In genomic region chr16:43799541-43799940, GRCm38 (mm10) we compare ENCODE assay signal across 24 mouse cellular contexts. TPM values are rescaled to one million over a fixed set of nuclear protein-coding genes. Genes with fewer than 3 reads are reported as not detected.
DNase-seq lines count a peak whose midpoint lies in the region; ATAC-seq and TF ChIP-seq lines count a peak whose summit lies in the region.
"Had no signal": no experiment of that assay in that cellular context is flagged by ENCODE, and none has a peak within 500 bp of the region (broad histone marks: within the 10 kb centered on the region; RNA-seq: fewer than 3 reads in every experiment).

No protein-coding gene starts in this region.

- no peak overlapping the region for H3K27ac ChIP-seq in hindbrain, postnatal 0 days
- no peak overlapping the region for H3K27ac ChIP-seq in hindbrain, embryonic 16.5 days (ENCODE audit: low read depth, low read length)
- H3K27ac ChIP-seq in forebrain, embryonic 16.5 days (ENCODE audit: low read length): peak overlapping the region; percentile 53
- no peak overlapping the region for H3K27ac ChIP-seq in liver, embryonic 12.5 days
- H3K27ac ChIP-seq: hindbrain, embryonic 12.5 days; limb, embryonic 12.5 days; liver, embryonic 14.5 days had no signal

- ATAC-seq in hindbrain, postnatal 0 days: no peak
- no peak; the same call in 1 of the 2 replicates for ATAC-seq in hindbrain, embryonic 16.5 days
- ATAC-seq in forebrain, embryonic 16.5 days: peak; percentile 57
- ATAC-seq in liver, embryonic 12.5 days: no peak
- ATAC-seq: lung, postnatal 0 days had no signal

- H3K4me2 ChIP-seq in hindbrain, postnatal 0 days (ENCODE audit: low read depth, low read length): no peak overlapping the region
- H3K4me2 ChIP-seq in hindbrain, embryonic 16.5 days (ENCODE audit: low read length): no peak overlapping the region
- no peak overlapping the region for H3K4me2 ChIP-seq in forebrain, embryonic 16.5 days (ENCODE audit: low read length)
- no peak overlapping the region for H3K4me2 ChIP-seq in liver, embryonic 12.5 days

- no peaks in the 10 kb centered on the region for H3K36me3 ChIP-seq in hindbrain, postnatal 0 days (ENCODE audit: insufficient read depth, low read length)
- H3K36me3 ChIP-seq in hindbrain, embryonic 16.5 days (ENCODE audit: control insufficient read depth, insufficient read depth, low read length): no peaks in the 10 kb centered on the region
- no peaks in the 10 kb centered on the region for H3K36me3 ChIP-seq in forebrain, embryonic 16.5 days (ENCODE audit: control insufficient read depth, insufficient read depth)
- no peaks in the 10 kb centered on the region for H3K36me3 ChIP-seq in liver, embryonic 12.5 days
- H3K36me3 ChIP-seq: G1E; hindbrain, embryonic 12.5 days; limb, embryonic 12.5 days; neural tube, embryonic 13.5 days had no signal

- H3K9me3 ChIP-seq in hindbrain, postnatal 0 days (ENCODE audit: low read length): peaks cover 6% of the 10 kb centered on the region; the same call in 1 of the 2 replicates
- peaks cover 4% of the 10 kb centered on the region for H3K9me3 ChIP-seq in hindbrain, embryonic 16.5 days (ENCODE audit: control insufficient read depth, low read length)
- H3K9me3 ChIP-seq in forebrain, embryonic 16.5 days (ENCODE audit: control insufficient read depth, low read length): peaks cover 3% of the 10 kb centered on the region; the same call in 1 of the 2 replicates
- no peaks in the 10 kb centered on the region for H3K9me3 ChIP-seq in liver, embryonic 12.5 days (replicated peaks)
- H3K9me3 ChIP-seq: G1E had no signal

- peak; percentile 12 for DNase-seq in hindbrain, postnatal 0 days (ENCODE audit: low spot score)
- DNase-seq in ES-CJ7 (ENCODE audit: low read depth, low spot score) (peak; percentile 17), R1 (ENCODE audit: low read depth, low spot score) (peak; percentile 29)
- no peak for DNase-seq in spleen, adult 18-20 months
- DNase-seq: adrenal gland, postnatal 14 days; cerebellum, adult 11 months; cerebellum, postnatal 36 days; gastrocnemius, postnatal 36 days; kidney, adult 9 months; thymus, postnatal 25 days had no signal

- H3K27me3 ChIP-seq in hindbrain, postnatal 0 days (ENCODE audit: insufficient read depth, low read length): no peaks in the 10 kb centered on the region
- H3K27me3 ChIP-seq in hindbrain, embryonic 16.5 days (replicated peaks; ENCODE audit: control insufficient read depth, insufficient read depth, low read length): no peaks in the 10 kb centered on the region
- no peaks in the 10 kb centered on the region for H3K27me3 ChIP-seq in forebrain, embryonic 16.5 days (replicated peaks; ENCODE audit: control insufficient read depth, insufficient read depth, low read length)
- no peaks in the 10 kb centered on the region; the same call in 1 of the 2 replicates for H3K27me3 ChIP-seq in liver, embryonic 12.5 days (replicated peaks)
- H3K27me3 ChIP-seq: hindbrain, embryonic 12.5 days had no signal

- no peak overlapping the region for H3K9ac ChIP-seq in hindbrain, postnatal 0 days (replicated peaks; ENCODE audit: low read length)
- H3K9ac ChIP-seq in hindbrain, embryonic 16.5 days (ENCODE audit: low read depth, low read length): no peak overlapping the region
- no peak overlapping the region for H3K9ac ChIP-seq in forebrain, embryonic 16.5 days (replicated peaks; ENCODE audit: low read depth, low read length)
- no peak overlapping the region for H3K9ac ChIP-seq in liver, embryonic 12.5 days
- H3K9ac ChIP-seq: hindbrain, embryonic 12.5 days; limb, embryonic 12.5 days; liver, embryonic 14.5 days; neural tube, embryonic 13.5 days had no signal

- WGBS in hindbrain, postnatal 0 days: 29% methylated on average over 4 of the region's 4 CpGs
- 26% methylated on average over 4 of the region's 4 CpGs for WGBS in hindbrain, embryonic 16.5 days
- WGBS in forebrain, embryonic 16.5 days: 11% methylated on average over 4 of the region's 4 CpGs
- WGBS in liver, embryonic 12.5 days (ENCODE audit: insufficient replicate concordance): 42% methylated on average over 4 of the region's 4 CpGs

- no peak for TF ChIP-seq CTCF in hindbrain, postnatal 0 days (IDR thresholded peaks at IDR 0.05; ENCODE audit: low read depth)

- no peak overlapping the region for H3K4me3 ChIP-seq in hindbrain, postnatal 0 days (ENCODE audit: low read length)
- H3K4me3 ChIP-seq in hindbrain, embryonic 16.5 days (ENCODE audit: low read length): no peak overlapping the region
- H3K4me3 ChIP-seq in forebrain, embryonic 16.5 days (replicated peaks; ENCODE audit: low read length): no peak overlapping the region
- no peak overlapping the region for H3K4me3 ChIP-seq in liver, embryonic 12.5 days
- H3K4me3 ChIP-seq: heart, embryonic 10.5 days; hindbrain, embryonic 12.5 days; limb, embryonic 12.5 days; neural tube, embryonic 13.5 days had no signal

- H3K4me1 ChIP-seq in hindbrain, postnatal 0 days (ENCODE audit: insufficient read depth, low read length): no peaks in the 10 kb centered on the region
- peaks cover 9% of the 10 kb centered on the region for H3K4me1 ChIP-seq in hindbrain, embryonic 16.5 days (ENCODE audit: control insufficient read depth, insufficient read depth, low read depth, low read length)
- peaks cover 28% of the 10 kb centered on the region for H3K4me1 ChIP-seq in forebrain, embryonic 16.5 days (replicated peaks; ENCODE audit: control insufficient read depth, insufficient read depth, low read length)
- no peaks in the 10 kb centered on the region for H3K4me1 ChIP-seq in liver, embryonic 12.5 days

RNA-seq across cellular contexts. Expression of gene Drd3, which starts 45.7 kb away (rescaled TPM):
- 0.16 and 0.36 TPM in 2 replicates for total RNA-seq in hindbrain, postnatal 0 days (2014; rRNA removed)
- polyA plus RNA-seq in hindbrain, postnatal 0 days (2015; fragmentation: Nextera tagmentation; extraction: Ambion mirVana): not detected in 2 replicates
- polyA plus RNA-seq in hindbrain, embryonic 16.5 days (2015; fragmentation: Nextera tagmentation; extraction: Ambion mirVana): not detected in 2 replicates
- not detected in 2 replicates for polyA plus RNA-seq in forebrain, embryonic 16.5 days (2015; fragmentation: Nextera tagmentation; extraction: Ambion mirVana)
- polyA plus RNA-seq in liver, embryonic 12.5 days (2016; fragmentation: Nextera tagmentation; extraction: Ambion mirVana): not detected in 2 replicates
- total RNA-seq: adrenal gland, postnatal 14 days; G1E; gastrocnemius, postnatal 36 days; megakaryocyte progenitor cell, adult 5-6 weeks had no signal
- polyA plus RNA-seq: embryonic facial prominence, embryonic 14.5 days; G1E; heart, embryonic 10.5 days; heart, postnatal 0 days; hindbrain, embryonic 12.5 days; intestine, embryonic 14.5 days; limb, embryonic 12.5 days; liver, embryonic 14.5 days; lung, postnatal 0 days; neural tube, embryonic 13.5 days had no signal

Comparison
In these comparisons a context has a peak if more than half of its experiments do, and no peak if none do; other contexts are left out.
1. DNase-seq: peak in hindbrain, postnatal 0 days (single experiment), ES-CJ7 (single experiment) and R1 (single experiment); none in spleen, adult 18-20 months (0 of 2).